Mouse (Mus musculus) heart, embryonic 13.5 days (tissue): ENCODE data around the gene Gm11127. TPM values are rescaled to one million over a fixed set of nuclear protein-coding genes. Genes with fewer than 3 reads are reported as not detected.
"Not testable (repeated sequence)": the region's sequence is repeated elsewhere in the genome, so short reads cannot be mapped to it uniquely, and the experiment has no call there.

Source experiments
- ATAC-seq: fragments of 200-750 bp; cut with Nextera tagmentation; 2 replicates; pipeline ENCODE4 v1.8.0; 2017; ENCODE audit warnings: moderate TSS enrichment; ENCODE audit not compliant: insufficient number of reproducible peaks, low FRiP score, low TSS enrichment; ENCODE audit errors: extremely low read depth
- H3K27ac ChIP-seq: fragments of 300-500 bp; sonication (generic); replicated peaks from 2 replicates; pipeline ENCODE4 v1.5.1; 2015; ENCODE audit warnings: moderate library complexity, mild to moderate bottlenecking, inconsistent platforms
- H3K27me3 ChIP-seq: fragments of 300-500 bp; sonication (generic); replicated peaks from 2 replicates; pipeline ENCODE4 v1.6.1; 2015; ENCODE audit warnings: mild to moderate bottlenecking, inconsistent platforms
- H3K36me3 ChIP-seq: fragments of 300-500 bp; sonication (generic); 2 replicates; pipeline ENCODE4 v1.6.1; 2015; ENCODE audit warnings: mild to moderate bottlenecking, inconsistent platforms
- H3K4me1 ChIP-seq: fragments of 300-500 bp; sonication (generic); 2 replicates; pipeline ENCODE4 v1.6.1; 2015; ENCODE audit warnings: inconsistent platforms
- H3K4me2 ChIP-seq: fragments of 300-500 bp; sonication (generic); 2 replicates; pipeline ENCODE4 v1.6.1; 2015; ENCODE audit warnings: inconsistent platforms, mild to moderate bottlenecking, moderate library complexity
- H3K4me3 ChIP-seq: fragments of 300-500 bp; sonication (generic); 2 replicates; pipeline ENCODE4 v1.5.1; 2015; ENCODE audit warnings: moderate library complexity, mild to moderate bottlenecking, inconsistent platforms
- H3K9ac ChIP-seq: fragments of 300-500 bp; sonication (generic); 2 replicates; pipeline ENCODE4 v1.6.1; 2015; ENCODE audit warnings: inconsistent platforms, mild to moderate bottlenecking, moderate library complexity
- H3K9me3 ChIP-seq: fragments of 300-500 bp; sonication (generic); 2 replicates; pipeline ENCODE4 v1.6.1; 2016; ENCODE audit warnings: inconsistent platforms
- WGBS: fragments of 180-500 bp; shearing (Covaris S2); methylation state at CpG from one replicate; pipeline ENCODE4 v1.1.7; 2015; ENCODE audit warnings: mixed read lengths; 5-methylcytosine and 5-hydroxymethylcytosine counted together
- polyA plus RNA-seq: library from polyadenylated mRNA; unstranded; fragments of >200 nt; fragmentation: Nextera tagmentation; extraction: Ambion mirVana; gene quantifications from 2 replicates; pipeline ENCODE4 v1.2.1, GENCODE M21; 2015

Gene Gm11127
- not detected in 2 replicates for polyA plus RNA-seq

DNA sequence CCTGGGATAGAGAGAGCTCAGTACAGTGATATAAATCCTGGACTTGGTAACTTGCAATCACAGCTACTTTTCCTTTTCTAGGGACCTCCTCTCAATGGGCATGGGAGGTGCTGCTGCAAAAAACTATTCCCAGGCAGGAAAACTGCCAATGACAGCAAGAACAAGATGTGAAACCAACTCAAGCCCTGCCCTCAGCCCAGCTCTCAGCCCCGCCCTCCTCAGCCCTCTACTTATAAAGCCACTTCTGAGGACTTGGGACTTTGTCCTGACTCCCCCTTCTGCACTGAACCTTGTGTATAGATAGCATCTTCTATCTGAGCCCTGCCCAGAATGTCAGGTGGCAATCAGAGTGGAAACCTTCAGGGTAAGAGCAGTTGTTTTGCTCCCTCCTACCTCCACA, at the start of gene Gm11127:
Gm11127 (minus strand) TSS at position 10 of the 400 bp plus-strand sequence.
- H3K27ac ChIP-seq, H3K4me1 ChIP-seq, ATAC-seq, H3K9ac ChIP-seq, H3K36me3 ChIP-seq, H3K4me2 ChIP-seq, H3K9me3 ChIP-seq, H3K27me3 ChIP-seq, H3K4me3 ChIP-seq: not testable (repeated sequence)
- WGBS, result 40% methylated on average over 1 of the region's 1 CpGs

DNA sequence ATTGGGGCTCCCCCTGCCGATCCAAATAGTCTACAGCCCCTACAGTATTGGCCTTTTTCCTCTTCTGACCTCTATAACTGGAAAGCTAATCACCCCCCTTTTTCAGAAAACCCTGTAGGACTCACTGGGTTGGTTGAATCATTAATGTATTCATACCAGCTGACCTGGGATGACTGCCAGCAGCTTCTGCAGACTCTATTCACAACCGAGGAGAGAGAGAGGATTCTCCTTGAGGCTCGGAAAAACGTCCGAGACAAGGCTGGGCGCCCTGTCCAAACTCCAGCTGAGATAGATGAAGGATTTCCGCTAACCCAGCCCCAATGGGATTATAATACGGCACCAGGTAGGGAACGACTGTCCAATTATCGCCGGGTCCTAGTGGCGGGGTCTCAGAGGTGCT, 43.9 kb upstream of the Gm11127 start:
- not testable (repeated sequence) for H3K4me3 ChIP-seq, H3K9ac ChIP-seq, H3K9me3 ChIP-seq, H3K4me2 ChIP-seq, H3K27me3 ChIP-seq, H3K4me1 ChIP-seq, H3K36me3 ChIP-seq, ATAC-seq, H3K27ac ChIP-seq
- 82% methylated on average over 12 of the region's 12 CpGs for WGBS

DNA sequence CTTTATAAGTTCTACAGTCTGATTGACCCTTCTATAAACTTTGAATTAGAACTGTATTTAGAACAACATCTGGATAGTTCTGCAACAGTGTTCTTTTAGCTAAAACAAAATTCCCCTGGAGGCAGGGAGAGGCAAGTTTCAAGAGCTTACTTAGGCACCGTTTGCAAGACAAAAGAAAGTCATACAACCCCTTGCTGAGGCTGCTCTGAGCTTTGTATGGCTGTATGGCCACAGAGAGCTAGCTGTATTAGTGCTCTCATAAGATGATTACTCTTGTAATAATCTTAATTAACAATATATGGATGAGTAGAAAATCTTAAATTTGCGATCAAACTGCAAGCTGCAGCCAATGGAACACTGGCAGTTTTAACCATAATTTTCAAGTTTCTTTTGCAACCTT, 41.4 kb upstream of the Gm11127 start:
- H3K4me1 ChIP-seq, H3K36me3 ChIP-seq, H3K4me3 ChIP-seq, H3K9me3 ChIP-seq, H3K27ac ChIP-seq, ATAC-seq, H3K9ac ChIP-seq, H3K4me2 ChIP-seq: not testable (repeated sequence)
- 64% methylated on average over 2 of the region's 2 CpGs for WGBS
- H3K27me3 ChIP-seq, result peaks cover 11% of the 10 kb centered on the region

DNA sequence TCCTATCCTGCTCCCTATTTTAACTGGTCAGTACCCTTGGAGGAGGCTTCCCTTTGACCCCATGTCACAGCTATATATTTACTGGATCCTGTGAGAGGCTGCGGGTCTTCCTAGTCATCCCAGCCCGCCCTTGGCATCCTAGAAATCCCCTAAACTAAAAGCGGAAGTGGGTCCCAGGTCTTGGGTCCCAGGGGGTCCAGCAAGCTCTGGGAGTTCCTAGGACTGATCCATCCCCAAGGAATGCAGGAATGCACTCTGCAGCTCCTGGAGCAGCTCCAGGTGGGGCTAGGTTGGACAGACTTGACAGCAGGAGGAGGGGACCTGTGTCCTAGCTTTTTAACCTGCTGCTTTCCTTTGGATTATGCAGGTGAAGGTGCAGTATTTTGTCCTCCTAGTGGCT, 35.8 kb upstream of the Gm11127 start:
- H3K4me1 ChIP-seq, result no peaks in the 10 kb centered on the region
- ATAC-seq, result no peak
- H3K4me3 ChIP-seq, result no peak overlapping the region
- H3K27me3 ChIP-seq, result peaks cover 19% of the 10 kb centered on the region
- no peaks in the 10 kb centered on the region for H3K9me3 ChIP-seq
- no peak overlapping the region for H3K4me2 ChIP-seq
- H3K27ac ChIP-seq, result no peak overlapping the region
- no peak overlapping the region for H3K9ac ChIP-seq
- no peaks in the 10 kb centered on the region for H3K36me3 ChIP-seq
- WGBS, result 3% methylated on average over 3 of the region's 3 CpGs

DNA sequence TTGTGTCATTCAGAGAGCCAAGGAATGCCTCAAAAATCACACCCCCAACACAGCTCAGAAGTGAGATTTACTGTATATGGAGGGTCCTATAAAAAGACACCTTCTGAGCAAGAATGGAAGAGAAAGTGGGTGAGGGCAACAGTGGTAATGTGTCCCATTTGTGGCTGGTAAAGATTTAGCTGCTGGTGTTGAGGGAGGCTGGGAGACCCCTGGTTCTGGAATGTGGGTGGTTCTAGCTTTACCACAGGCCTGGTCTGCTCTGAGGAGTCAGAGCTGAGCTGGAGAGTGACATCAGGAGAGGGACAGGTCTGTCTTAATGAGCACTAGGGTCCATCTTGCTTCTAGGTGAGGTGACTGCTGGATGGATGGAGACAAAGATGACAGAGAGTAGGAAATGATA, 34.3 kb upstream of the Gm11127 start:
- H3K36me3 ChIP-seq, H3K4me1 ChIP-seq, H3K4me2 ChIP-seq, H3K9ac ChIP-seq, H3K27ac ChIP-seq, H3K9me3 ChIP-seq, H3K4me3 ChIP-seq, ATAC-seq: not testable (repeated sequence)
- H3K27me3 ChIP-seq, result peaks cover 19% of the 10 kb centered on the region

DNA sequence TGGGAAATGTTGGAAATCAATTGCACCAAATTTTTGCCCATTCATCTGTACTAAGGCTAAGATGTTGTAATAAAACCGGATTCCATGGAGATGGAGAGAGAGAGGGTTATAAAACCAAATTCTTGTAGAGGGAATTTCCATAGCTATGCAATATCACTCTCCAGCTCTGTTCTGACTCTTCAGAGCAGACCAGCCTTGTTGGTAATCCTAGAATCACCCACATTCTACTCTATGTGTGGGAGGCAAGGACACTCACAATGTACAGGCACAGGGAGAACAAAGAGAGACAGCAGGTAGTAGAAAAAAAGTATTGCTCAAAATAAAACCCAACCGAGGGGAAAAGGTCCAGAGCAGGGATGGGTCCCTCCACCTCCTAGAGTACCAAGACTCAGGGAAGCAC, 33.8 kb upstream of the Gm11127 start:
- H3K4me2 ChIP-seq, H3K27ac ChIP-seq, H3K9me3 ChIP-seq, H3K4me1 ChIP-seq, ATAC-seq, H3K9ac ChIP-seq, H3K4me3 ChIP-seq, H3K36me3 ChIP-seq: not testable (repeated sequence)
- H3K27me3 ChIP-seq, result peaks cover 19% of the 10 kb centered on the region
- WGBS, result no CpG with 5 or more reads among the region's 2 CpGs

DNA sequence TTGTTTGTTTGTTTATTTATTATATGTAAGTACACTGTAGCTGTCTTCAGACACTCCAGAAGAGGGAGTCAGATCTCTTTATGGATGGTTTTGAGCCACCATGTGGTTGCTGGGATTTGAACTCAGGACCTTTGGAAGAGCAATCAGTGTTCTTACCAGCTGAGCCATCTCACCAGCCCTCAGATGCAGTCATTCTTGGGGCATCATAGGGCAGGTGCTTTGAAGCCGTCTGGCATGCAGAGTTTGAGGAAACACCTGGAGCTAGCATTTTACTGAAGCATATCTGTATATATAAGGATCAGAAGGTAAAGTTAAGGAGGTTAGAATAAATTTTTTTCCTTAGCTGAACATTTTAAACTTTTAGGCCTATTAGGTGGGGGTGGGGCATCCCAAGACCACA, 27.8 kb upstream of the Gm11127 start:
- H3K36me3 ChIP-seq, ATAC-seq, H3K4me3 ChIP-seq, H3K9me3 ChIP-seq, H3K9ac ChIP-seq, H3K27ac ChIP-seq, H3K4me2 ChIP-seq: not testable (repeated sequence)
- WGBS, result 71% methylated on average over 1 of the region's 1 CpGs
- peaks cover 12% of the 10 kb centered on the region for H3K4me1 ChIP-seq
- H3K27me3 ChIP-seq, result peaks cover 55% of the 10 kb centered on the region

DNA sequence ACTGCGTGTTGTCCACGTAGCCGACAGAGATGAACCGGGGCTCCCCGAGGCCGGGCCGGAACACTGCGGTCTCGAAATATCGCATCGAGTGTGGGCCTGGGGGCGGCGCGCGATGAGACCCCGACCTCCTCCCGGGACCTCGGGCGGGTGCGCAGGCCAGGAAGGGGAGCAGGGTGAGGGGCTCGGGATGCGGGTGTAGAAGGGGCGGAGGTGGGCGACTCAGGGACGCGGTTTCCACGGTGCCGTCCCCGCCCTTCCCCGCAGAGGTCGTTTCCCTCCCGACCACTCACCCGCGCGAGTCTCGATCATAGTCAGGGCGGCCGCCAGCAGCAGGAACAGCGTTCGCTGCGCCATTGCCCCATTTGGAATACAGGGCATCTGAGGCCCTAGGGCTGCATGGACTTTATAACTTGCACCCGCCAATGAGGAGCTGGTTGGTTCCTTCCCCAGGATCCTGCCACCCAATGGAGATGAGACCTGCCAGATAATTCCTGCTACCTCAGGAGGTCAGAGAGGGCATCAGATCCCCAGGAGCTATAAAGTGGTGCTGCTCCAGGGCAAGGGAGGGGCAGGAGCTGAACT, 25.8 kb upstream of the Gm11127 start:
- WGBS, result under 1% methylated on average over 42 of the region's 42 CpGs
- H3K27me3 ChIP-seq, result peaks cover 65% of the 10 kb centered on the region
- peak overlapping the region; percentile 95 for H3K4me2 ChIP-seq
- no peaks in the 10 kb centered on the region for H3K9me3 ChIP-seq
- H3K9ac ChIP-seq, result peak overlapping the region; percentile 65
- peaks cover 12% of the 10 kb centered on the region for H3K4me1 ChIP-seq
- peak overlapping the region; percentile 59 for H3K4me3 ChIP-seq
- no peak overlapping the region for H3K27ac ChIP-seq
- H3K36me3 ChIP-seq, result no peaks in the 10 kb centered on the region
- no peak for ATAC-seq

DNA sequence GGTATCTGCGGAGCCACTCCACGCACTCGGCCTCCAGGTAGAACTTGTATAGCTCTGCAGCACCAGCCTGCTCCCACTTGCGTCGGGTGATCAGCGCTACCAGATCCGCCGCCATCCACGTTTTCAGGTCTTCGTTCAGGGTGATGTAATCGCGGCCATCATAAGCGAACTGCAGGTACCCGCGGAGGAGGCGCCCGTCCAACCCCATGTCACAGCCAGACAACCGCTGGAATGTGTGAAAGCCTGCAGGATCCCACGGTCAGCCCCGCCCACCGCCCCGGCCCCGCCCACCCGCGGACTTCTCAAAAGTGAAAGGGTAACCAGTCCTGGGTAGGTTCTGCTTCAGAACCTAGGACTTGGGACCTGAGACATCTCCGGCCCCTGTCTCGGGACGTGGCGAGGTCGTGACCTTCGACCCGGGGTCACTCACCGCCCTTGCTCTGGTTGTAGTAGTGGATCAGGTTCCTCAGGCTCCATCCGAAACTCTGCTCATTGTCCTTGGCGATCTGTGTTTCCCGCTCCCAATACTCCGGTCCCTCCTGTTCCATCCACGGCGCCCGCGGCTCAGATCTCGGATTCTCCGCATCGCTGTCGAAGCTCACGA, 25.2 kb upstream of the Gm11127 start:
- no peaks in the 10 kb centered on the region for H3K36me3 ChIP-seq
- no peak for ATAC-seq
- peak overlapping the region; percentile 59 for H3K4me3 ChIP-seq
- WGBS, result under 1% methylated on average over 46 of the region's 46 CpGs
- H3K27me3 ChIP-seq, result peaks cover 65% of the 10 kb centered on the region
- peaks cover 12% of the 10 kb centered on the region for H3K4me1 ChIP-seq
- H3K9ac ChIP-seq, result peak overlapping the region; percentile 65
- H3K27ac ChIP-seq, result no peak overlapping the region
- H3K4me2 ChIP-seq, result peak overlapping the region; percentile 95
- H3K9me3 ChIP-seq, result no peaks in the 10 kb centered on the region

DNA sequence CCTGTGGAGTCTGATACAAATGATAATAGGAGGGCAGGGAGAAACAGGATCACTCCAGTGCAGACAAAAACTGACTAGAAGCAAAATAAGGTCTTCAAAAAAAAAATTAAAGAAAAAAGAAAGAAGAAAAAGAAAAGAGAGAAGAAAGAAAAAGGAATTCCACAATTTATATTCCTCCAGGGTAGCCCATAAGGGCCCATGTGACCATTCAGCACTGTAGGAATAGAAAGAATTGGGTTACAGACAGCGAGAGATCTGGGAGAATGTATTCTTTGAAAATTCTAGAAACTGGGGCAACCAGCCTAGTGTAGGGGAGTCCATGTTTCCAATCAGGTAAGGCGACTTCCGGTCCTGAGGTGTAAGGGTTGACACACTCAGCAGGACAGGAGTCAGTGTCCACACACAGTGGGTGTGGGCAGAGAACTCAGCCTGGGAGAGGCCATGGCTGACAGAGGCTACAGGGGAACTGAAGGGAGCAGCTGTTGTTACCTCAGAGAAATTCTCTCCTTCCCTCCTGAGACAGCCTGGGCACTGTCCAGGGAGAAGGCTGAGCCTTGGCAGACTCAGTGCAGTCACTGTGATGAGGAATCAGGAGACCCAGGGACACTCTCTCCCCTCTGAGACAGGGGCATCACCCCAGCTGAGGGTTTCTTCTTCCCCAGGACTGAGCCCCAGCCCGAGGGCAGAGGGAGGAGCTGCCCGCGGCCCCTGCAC, 24.5 kb upstream of the Gm11127 start:
- not testable (repeated sequence) for ATAC-seq
- peaks cover 65% of the 10 kb centered on the region for H3K27me3 ChIP-seq
- WGBS, result 24% methylated on average over 6 of the region's 6 CpGs

DNA sequence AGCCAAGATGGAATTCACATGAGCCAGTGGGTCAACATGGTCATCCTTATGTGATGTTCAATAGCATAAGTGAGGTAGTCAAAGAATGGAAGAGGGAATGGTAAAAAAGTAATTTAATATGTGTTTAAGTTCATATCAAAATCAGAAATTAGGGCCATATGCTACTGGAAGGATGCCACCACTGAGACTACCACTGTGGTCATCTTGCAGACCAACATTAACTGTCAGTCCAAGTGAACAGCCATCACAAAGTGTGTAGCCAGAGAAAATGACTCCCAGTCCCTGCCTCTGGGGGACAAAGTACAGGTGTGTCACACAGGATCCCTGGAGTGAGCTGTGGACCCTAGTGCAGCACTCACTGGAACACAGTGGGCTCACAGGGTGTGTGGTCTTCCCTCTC, 23.7 kb upstream of the Gm11127 start:
- ATAC-seq, H3K36me3 ChIP-seq, H3K4me2 ChIP-seq, H3K9ac ChIP-seq, H3K9me3 ChIP-seq, H3K4me3 ChIP-seq, H3K27ac ChIP-seq: not testable (repeated sequence)
- H3K27me3 ChIP-seq, result peaks cover 65% of the 10 kb centered on the region
- peaks cover 12% of the 10 kb centered on the region for H3K4me1 ChIP-seq

More for the DNA sequence above, 24.5 kb upstream of the Gm11127 start:
- H3K4me1 ChIP-seq, result peaks cover 12% of the 10 kb centered on the region
- H3K4me3 ChIP-seq, result peak overlapping the region; percentile 59
- not testable (repeated sequence) for H3K36me3 ChIP-seq, H3K27ac ChIP-seq, H3K9me3 ChIP-seq
- H3K4me2 ChIP-seq, result peak overlapping the region; percentile 95
- peak overlapping the region; percentile 65; the same call in 1 of the 2 replicates for H3K9ac ChIP-seq

DNA sequence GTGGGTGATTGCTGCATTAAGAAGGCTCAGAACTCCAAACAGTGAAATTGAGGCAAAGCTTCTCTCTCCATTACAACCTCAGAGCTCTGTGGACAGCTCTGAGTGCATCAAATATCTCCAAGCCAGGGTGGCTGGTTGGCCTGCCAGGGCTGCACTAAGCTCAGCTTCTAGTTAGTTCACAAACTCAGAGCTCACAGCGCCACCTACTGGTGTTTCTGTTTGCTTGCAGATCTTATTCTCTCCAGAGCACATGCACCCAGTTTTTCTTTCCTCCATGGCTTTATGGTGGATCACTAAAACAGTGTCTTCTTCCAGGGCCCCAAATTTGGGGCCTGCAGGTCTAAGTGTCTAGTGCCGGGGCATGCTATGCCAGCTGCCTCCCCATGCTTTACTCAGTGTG, 2.7 kb upstream of the Gm11127 start:
- Histone ChIP-seq H3K4me3 (no peak overlapping the region), H3K27ac (no peak overlapping the region), H3K9ac (no peak overlapping the region), H3K4me2 (no peak overlapping the region), H3K9me3 (no peaks in the 10 kb centered on the region), H3K4me1 (no peaks in the 10 kb centered on the region), H3K27me3 (peaks cover 6% of the 10 kb centered on the region), H3K36me3 (no peaks in the 10 kb centered on the region)
- ATAC-seq, result no peak
- 21% methylated on average over 2 of the region's 2 CpGs for WGBS
